Mouse (Mus musculus): Measurements from ENCODE around the gene Fam217a.

- TF ChIP-seq CTCF (IDR thresholded peaks at IDR 0.05; ENCODE audit: borderline replicate concordance, extremely low read depth, insufficient read depth, insufficient read length) (no peak), POLR2A (IDR thresholded peaks at IDR 0.05; ENCODE audit: borderline replicate concordance, extremely low read depth, insufficient read depth, insufficient read length, poor library complexity, severe bottlenecking) (no peak)
Observed at GRCm38 (mm10) chr13:34956901-34957300, 32.8 kb upstream of the Fam217a start.

Measured in brain, embryonic 14.5 days (tissue).